Mouse (Mus musculus): ENCODE measurements at regions not wholly inside any gene's neighbourhood (a gene's known extent, or its start where the extent isn't known, plus 50 kb on each side); places are given as distances from the start of the nearest gene placed in this dataset.

DNA sequence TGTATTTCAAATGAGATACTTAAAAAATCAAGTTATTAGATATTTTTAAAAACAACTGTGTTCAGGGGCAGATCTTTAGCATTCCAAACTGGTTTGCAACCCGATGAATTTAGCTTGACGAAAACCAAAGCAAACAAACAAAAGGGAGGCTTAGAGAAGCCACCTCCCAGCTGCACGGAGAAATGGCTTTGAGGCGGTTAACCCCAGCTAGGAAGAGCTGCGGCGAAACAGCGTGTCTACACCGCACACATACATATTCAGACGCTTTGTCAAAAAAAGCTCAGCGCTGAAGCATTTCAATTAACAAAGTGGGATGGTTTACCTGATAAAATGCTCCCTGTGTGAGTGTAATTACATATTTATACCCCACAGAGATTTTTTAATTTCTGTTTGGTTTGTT is 123.0 kb upstream of the Ap5m1 start:
- peak; percentile 4 for DNase-seq (ENCODE audit: low spot score)

DNA sequence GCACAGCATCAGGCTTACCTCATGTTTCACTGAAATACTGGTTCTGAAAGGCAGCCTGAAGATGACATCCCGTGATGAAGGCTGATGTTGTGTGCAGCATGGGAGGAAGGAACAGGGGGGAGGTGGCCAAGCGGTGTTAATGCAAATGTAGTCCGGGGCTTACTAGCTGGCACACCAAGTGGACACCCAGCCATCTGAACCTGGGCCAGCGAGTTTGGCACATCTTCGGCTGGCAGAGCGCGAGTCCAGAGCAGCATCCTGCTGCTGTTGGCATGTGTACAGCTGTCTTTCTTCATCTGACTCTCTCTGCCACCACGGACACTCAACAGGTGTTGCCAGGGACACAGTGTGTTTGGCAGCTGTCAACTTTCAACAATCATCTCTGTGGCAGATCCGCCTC is 135.0 kb upstream of the Ap5m1 start:
- no peak for DNase-seq (ENCODE audit: low spot score)

DNA sequence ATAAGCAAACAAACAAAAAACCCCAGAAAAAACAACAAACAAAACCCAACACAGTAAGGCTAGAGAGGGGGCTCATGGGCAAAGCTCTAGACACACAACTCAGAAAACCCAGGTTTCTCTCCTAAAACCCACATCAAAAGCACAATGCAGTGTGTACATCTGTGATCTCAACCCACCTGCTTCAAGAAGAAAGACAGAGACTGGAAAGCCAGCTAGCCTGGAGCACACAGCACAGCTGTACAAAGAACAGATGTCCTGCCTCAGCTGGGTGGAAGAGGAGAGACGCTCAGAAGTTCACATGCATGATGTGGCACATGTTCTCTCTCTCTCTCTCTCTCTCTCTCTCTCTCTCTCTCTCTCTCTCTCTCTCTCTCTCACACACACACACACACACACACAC is 140.0 kb upstream of the Ap5m1 start:
- no peak for DNase-seq (ENCODE audit: low spot score)

DNA sequence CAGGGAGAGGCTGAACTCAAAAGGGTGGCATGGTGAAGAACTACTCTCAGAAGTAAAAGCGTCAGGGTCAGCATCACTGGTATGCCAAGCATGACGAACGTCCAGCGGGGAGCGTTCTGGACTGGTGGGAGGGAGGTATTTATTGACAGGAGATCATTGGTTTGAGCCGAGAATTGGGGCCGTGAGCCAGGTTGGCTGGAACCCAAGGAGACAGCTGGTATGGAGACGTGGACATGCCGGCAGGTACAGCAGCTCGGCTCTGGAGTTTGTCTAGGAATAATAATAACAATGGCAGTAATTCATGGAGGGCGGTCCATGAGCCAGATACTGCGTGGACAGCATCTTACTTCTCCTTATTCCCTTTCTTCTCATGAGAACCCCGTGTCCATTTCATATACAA is 156.5 kb upstream of the Ap5m1 start:
- no peak for DNase-seq (ENCODE audit: low spot score)

DNA sequence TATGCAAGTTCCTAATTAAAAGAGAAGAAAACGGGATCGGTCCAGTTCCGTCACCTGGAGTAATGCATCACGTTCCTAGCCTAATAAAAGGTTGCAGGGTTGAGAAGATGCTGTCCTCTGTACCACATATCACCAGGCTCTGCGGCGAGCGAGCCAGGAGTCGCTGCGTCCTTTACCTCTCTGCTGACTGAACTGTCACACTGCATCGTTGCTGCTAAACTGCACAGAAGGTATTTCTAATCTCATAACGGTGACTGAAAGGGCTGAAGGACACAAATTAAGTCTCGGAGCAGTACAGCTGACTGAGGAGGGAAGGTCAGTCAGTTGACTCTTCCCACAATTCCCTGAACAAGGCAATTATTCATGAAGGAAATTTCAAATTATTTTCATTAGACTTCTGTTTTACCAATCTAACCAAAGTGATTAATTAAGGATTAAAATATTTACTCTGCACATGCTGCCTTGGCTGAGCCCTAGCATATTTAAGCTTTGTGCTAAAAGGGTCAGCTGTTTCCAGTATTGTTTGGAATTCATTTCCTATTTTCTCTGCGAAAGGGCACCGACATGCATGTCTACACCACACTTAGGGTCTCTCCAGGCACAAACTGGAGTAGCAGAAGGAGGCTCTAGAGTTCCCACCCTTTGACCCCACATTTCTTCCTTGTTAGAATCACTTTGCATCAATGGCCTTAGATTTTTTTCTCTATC is 157.8 kb upstream of the Ap5m1 start:
- no peak for DNase-seq (ENCODE audit: low spot score)

DNA sequence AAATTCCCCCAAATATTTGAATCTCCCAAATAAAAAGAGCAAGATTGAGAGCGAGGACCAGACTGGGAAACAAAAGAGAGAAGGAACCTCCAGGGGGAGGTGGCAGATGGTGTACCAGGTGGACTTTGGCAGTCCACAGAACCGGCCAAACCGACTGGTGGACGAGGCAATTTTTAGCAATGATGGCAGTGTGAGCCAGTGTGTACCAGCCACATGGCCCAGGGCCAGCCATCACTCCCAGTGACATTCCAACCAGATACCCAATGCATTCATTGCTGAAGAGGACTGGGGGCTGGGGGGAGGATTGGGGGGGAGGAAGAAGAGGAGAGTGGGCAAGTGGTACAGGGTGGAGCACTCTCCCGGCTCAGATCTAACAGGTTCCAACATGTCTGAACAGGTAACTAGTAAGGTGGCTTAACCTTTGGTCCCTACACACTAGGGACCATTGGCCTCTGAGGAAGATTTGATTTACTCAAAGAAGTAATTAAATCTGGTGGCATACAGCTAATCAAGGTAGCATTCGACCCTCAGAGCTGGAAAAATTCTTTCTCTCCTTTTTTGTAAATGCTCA is 158.4 kb upstream of the Ap5m1 start:
- no peak for DNase-seq (ENCODE audit: low spot score)

DNA sequence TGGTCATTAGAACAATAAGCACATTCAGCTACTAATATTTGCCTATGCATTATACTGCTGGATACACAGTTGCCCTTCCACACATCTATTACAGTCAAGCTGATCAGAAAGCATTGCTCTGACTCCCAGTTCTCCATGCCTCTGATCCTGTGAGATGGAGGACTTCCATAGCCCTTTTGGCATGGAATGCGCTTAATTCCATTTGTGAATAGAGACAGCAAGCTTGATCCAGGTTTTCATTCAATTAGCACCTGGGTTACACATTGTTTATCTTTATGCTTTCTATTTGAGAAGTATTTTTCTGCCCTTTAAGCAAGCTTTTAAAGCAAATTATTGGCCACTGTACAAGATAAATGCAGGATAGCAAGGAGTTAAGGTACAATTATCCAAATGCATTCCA is 158.9 kb upstream of the Ap5m1 start:
- DNase-seq (ENCODE audit: low spot score) = no peak

DNA sequence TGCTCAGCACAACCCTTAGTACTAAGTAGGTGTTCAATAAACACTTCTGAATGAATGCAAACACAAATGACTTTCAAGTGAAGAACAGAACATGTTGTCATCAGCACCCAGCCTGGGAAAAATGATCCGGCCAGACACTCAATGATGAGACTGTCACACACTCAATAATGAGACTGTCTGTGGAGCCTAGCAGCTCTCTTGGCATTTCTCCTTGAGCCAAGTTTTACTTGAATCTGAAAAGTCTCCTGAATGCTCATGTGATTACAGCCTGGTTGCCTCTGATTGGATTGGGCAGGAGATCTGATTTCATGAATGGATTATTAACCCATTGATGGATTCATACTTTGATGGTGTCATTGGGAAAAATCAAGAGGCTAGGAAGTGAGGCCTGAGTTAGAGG is 161.3 kb upstream of the Ap5m1 start:
- no peak for DNase-seq (ENCODE audit: low spot score)

DNA sequence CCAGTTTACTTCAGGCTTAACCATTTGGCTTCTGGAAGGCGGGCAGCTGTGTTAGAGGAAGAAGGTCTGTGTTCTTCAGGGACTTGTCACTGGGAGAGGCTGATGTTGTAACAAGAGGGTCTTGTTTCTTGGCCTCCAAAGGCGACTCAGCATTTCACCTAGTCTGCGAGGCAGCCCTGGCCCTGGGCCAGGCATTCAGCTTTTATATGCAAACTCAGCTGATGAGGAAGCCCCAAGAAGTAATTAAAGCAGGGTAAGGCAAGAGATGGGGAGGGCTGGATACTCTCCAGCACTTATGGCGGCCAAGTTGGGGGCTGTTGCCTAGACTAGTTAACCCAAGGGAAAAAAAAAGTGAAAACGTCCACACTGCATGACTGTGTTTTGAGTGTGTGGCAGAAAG is 162.4 kb upstream of the Ap5m1 start:
- no peak for DNase-seq (ENCODE audit: low spot score)

DNA sequence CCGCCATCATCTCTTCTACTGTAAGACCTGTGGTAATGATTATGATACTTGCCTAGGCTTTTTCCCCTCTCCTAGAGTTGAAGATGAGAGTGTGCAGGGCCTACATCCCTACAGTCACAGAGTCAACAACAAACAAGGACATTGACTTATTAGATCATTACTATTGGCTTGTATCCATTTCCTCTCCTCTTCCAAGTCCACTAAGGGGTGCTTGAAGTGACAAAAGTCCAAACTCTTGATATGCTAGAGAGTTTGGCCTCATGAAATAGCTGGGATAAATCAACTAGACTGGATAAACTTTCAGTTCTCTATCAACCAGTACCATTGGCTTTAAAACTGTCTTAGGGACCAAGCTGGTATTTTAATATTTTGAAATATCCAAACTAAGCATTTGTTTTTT is 165.7 kb upstream of the Ap5m1 start:
- no peak for DNase-seq (ENCODE audit: low spot score)

DNA sequence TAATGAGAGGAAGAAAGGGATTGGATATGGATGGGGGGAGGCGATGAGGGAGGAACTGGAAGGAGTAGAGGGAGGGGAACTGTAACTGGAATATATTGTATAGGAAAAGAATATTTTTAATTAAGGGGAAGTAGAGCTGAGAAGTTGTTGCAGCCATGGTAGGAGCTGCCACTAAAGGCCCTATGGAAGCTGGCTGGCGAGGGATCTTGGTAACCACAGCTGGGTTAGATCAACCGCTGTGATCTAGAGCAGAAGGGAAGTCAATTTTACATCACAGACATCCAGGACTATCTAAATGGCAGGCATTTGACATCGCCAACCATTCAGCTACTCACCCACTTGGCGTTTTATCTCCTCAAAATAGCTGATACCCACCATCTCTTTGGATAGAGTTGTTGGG is 168.8 kb upstream of the Ap5m1 start:
- DNase-seq (ENCODE audit: low spot score) = no peak

DNA sequence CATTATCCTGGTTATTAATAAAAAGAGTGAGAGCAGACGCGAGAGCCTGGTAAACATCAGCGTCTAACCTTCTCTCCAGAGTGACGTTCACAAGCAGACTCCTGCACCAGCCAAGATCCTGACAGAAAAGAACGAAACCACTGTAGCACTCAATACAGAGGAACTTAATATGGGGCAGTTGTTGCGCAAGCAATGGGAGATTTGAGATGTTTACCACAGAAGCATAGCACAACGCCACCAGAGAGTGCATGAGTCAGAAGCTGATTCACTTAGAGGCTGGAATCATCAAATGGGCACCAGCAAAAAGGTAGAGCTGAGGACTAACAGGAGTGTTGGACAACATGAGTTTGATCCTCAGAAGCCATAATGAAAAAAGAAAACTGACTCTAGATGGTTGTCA is 169.7 kb upstream of the Ap5m1 start:
- DNase-seq (ENCODE audit: low spot score) = no peak

DNA sequence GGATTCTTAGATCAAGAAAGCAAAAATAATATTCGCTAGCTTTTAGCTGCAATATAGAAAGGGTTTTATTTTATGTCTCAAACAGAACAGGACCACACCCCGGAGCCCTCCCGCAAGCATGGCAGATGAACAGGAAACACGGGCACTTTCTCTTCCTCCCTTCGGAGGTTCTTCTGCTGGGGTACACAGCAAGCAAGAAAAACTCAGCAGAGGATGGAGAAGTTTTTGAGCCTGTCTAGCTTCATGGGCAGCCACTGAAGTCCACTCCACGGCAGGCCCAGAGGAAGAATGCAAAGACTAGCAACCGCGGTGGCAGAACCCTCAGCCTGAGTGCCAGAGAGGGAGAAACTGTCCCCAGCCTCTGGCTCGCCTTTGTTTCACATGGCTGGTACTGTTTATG is 174.7 kb upstream of the Ap5m1 start:
- no peak for DNase-seq (ENCODE audit: low spot score)

DNA sequence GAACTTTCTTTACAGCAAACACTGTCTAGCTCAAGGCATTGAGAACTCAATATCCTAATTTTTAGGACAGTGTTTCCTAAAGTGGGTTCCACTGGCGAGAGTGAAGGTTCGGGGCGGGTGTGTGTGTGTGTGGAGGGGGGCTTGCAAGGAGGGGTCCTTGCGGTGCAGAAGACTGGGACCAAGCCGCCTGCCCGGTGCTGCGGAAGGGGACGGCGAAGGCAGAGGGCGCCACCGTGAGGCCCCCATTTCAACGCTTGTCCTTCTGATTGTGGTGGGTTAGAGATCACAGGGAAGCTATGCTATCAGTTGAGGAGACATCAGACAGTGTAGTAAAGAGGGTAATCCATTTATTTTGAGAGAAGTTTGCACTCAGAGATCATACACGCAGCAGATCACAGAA is 176.9 kb upstream of the Ap5m1 start:
- DNase-seq (ENCODE audit: low spot score) = peak; percentile 59

DNA sequence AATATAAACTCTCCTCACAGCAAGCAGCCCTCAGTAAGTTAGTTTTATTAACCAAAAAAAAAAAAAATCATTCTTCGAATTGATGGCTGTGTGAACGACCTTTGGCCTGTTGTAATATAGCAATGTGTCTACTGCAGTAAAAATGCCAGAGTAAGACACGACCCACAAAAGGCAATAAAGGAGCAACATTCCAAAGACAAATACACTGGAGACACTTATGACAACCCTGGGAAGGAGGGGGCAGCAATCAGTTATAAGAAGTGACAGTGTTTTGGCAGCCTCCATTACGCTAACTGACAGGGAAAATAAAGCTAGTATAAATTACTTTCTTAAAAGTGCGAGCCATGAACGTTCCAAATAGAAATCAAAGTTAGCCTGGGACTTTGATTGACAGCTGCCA is 185.9 kb upstream of the Ap5m1 start:
- no peak for DNase-seq (ENCODE audit: low spot score)

DNA sequence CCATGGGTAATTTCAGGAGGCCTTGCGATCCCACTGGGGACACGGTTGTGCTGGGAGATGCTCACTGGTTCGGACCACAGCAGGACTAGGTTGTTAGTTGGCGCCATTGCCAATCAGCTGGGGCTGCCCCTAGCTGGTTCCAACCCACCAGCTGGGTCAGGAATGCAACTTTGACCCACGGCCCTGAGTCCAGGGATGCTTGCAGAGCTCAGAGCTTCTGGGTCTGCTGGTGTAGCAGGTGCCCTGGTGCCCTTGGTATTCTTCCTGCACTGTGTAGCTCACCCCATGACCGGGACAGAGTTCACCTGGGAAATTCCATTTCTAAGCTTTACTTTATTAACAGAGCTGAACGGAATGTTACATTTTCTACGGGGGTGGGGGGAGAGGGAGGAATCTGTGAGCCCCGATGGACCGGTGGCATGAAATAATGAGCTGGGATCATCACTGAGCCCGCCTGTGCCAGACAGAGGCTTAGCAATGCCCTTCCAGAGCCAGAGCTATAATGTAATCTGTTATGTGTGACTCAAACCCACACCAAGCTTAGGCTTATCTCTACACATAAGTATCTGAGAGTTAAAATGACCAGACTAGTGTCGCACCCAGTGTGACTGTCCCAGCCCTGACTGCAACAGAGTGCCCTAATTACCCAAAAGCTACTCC is 187.8 kb upstream of the Ap5m1 start:
- DNase-seq (ENCODE audit: low spot score) = no peak

DNA sequence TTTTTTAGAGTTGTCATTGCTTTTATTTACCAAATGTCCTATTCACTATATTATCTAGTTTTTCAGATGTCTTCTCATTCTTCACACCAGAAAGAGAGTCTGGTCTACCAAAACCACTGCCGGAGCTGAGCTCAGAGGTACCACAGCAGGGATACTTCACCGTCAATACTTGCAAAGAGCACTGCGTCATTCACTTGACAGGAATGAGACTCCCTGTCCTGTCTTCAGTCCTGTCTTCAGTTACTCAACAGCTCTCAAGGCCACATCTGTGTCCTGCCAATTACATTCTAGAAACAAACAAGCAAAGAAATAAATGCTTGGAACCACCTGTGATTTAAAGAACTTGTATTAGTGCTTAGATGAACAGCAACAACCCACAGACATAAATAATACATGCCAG is 194.6 kb upstream of the Ap5m1 start:
- DNase-seq (ENCODE audit: low spot score) = no peak

DNA sequence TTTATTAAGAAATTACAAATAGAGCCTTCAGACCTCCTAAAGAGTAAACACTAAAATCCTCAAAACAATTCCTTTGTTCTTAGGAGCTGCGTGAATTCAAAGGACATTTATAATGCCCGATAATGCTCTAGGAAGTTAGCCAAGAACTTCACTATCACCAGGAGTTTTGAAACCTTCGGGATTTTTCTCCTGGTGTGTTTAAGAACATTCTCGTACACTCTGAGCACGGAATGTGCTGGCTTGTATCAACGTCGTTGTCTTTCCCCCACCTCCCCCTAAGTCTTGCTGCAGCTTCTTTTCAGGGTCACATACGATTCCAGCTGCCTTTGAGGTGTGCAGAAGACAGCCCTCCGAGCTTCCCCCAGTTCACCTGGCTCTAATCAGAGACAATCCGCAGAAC is 195.9 kb upstream of the Ap5m1 start:
- no peak for DNase-seq (ENCODE audit: low spot score)

DNA sequence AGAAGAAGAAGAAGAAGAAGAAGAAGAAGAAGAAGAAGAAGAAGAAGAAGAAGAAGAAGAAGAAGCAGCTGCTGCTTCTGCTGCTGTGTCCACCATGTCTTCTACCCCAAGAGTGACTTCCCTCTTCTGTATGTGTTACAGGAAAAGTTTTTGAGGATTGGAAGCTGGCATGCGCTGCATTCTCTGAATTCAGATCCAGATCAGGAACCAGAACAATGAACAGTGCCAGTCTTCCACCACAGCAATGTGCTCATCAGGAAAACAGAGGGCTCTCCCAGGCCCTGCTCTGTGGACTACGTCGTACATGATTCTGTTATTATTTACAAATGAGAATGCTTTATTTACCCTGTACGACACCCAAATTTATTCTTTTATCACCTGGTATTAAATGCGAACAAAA is 181.8 kb upstream of the Otx2 start:
- no peak for DNase-seq (ENCODE audit: low spot score)

DNA sequence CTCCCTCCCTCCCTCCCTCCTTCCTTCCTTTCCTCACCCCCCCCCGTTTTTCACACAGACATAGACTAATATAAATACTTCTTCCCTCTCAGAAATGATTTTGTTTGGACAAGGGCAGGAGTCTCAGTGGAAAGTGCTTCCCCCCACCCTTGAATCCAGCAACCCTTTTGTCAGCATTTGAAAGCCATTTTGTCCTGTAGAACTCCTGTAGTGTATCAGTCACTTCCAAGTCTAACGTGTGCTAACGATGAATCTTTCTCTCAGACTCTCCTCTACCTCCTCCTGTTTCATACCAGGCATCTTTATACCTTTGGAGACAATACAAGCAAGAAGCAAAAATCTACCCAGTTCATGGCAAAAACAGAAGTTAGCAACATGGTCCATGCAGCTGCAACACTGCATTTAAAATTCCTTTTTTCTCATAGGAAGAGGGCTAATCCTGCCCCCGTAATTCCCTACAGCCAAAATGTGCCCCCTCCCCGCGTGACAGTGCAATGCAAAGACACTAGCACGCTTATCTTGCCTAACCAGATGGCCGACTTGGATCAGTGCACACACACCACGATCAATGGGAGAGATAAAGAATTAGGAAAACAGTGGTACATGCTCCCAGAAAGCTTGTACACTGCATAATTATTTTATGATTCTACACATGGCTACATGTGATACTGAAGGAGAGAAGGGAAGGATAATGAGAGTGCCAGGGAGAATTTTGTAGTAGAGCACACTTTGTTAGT is 180.7 kb upstream of the Otx2 start:
- DNase-seq (ENCODE audit: low spot score) = no peak

DNA sequence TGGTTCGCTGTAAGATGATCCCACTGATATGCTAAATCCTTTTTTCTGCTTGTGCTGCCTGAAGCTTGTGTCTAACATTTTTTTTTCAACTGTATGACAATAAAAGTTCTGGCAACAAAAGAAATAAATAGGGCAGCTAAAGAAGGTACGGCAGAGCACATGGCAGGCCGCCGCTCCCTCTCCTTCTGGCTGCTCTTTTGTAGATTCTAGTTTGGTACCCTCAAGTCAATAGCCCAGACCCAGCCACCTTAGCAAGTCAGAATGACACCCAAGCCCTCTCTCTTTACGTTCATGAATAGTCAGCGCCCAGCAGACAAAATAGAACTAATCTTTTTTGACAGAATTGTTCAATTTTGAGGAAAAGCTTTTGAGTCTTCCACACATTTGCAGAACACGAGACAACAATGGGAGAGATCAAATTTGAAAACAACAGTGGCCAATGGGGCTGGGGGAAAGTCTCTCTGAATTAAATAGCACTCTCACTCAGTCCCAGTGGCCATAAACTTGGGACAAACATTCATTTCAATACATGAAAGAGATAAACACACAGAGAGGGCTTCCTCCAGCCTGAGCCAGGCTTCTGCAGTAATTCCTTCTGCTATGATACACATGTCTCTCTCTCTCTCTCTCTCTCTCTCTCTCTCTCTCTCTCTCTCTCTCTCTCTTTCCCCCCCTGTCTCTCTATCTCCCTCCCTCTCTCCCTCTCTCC is 180.0 kb upstream of the Otx2 start:
- DNase-seq (ENCODE audit: low spot score) = peak; percentile 36

DNA sequence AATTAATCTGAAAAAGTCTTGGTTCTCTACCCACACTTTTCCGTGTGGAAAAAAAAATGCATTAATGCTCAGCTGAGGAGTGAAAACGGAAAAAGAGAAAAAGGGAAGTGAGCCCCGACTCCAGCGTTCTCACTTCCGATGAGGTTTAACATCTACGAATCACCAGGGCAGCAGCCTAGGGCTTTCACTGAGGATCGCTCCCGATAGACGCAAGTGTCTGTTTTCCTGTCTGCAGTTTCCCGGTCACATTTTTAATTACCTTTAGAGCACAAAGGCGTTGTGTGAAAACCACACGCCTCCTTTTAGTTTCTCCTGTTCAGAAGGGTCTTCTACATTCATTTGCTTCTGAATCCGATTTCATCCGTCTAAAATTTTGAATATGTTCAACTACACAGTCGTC is 179.2 kb upstream of the Otx2 start:
- DNase-seq (ENCODE audit: low spot score) = peak; percentile 61

DNA sequence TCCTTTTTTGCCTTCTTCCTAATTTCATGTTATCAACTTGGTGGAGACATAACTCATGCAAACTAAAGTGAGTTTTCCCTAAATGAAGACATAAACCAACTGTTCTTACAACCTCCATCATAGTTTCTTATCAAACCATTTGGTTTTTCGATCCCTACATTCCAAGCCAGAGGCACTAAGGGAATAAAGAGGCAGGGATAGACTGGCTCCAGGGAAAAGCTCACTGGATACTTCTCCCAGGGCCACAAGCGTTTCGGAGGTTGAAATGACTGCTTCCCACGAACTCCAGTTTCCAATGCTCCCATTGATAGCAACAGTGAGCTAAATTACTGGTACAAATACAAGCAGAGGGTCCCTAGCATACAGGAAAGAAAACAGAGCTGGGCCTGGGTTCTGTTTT is 178.4 kb upstream of the Otx2 start:
- DNase-seq (ENCODE audit: low spot score) = no peak

Measured in embryo, embryonic 10.5 days (tissue).